Mouse (Mus musculus): ENCODE measurements around the gene Ppp4r4.
"Not testable (repeated sequence)": the region's sequence is repeated elsewhere in the genome, so short reads cannot be mapped to it uniquely, and the experiment has no call there.

Gene Ppp4r4

GRCm38 (mm10) chr12:103540429-103540828, 8.3 kb downstream of the Ppp4r4 start:
- DNase-seq (ENCODE audit: low spot score): no peak

GRCm38 (mm10) chr12:103543351-103543750, 11.3 kb downstream of the Ppp4r4 start:
- no peak for DNase-seq (ENCODE audit: low spot score)

- DNase-seq (ENCODE audit: low spot score): no peak
These were observed 12.1 kb downstream of the Ppp4r4 start for GRCm38 (mm10) chr12:103544213-103544612.

- DNase-seq (ENCODE audit: low spot score): no peak
These were observed 15.4 kb downstream of the Ppp4r4 start for GRCm38 (mm10) chr12:103547438-103547837.

GRCm38 (mm10) chr12:103548526-103548925, 16.4 kb downstream of the Ppp4r4 start:
- no peak for DNase-seq (ENCODE audit: low spot score)

GRCm38 (mm10) chr12:103550047-103550446, 18.0 kb downstream of the Ppp4r4 start:
- no peak for DNase-seq (ENCODE audit: low spot score)

GRCm38 (mm10) chr12:103551422-103551821, 19.3 kb downstream of the Ppp4r4 start:
- no peak for DNase-seq (ENCODE audit: low spot score)

GRCm38 (mm10) chr12:103552506-103552905, 20.4 kb downstream of the Ppp4r4 start:
- no peak for DNase-seq (ENCODE audit: low spot score)

GRCm38 (mm10) chr12:103553497-103553896, 21.4 kb downstream of the Ppp4r4 start:
- DNase-seq (ENCODE audit: low spot score): no peak

GRCm38 (mm10) chr12:103556856-103557255, 24.8 kb downstream of the Ppp4r4 start:
- no peak for DNase-seq (ENCODE audit: low spot score)

GRCm38 (mm10) chr12:103564726-103565125, 32.6 kb downstream of the Ppp4r4 start:
- DNase-seq (ENCODE audit: low spot score): no peak

GRCm38 (mm10) chr12:103565151-103565550, 33.1 kb downstream of the Ppp4r4 start:
- DNase-seq (ENCODE audit: low spot score): no peak

GRCm38 (mm10) chr12:103567129-103567528, 35.0 kb downstream of the Ppp4r4 start:
- DNase-seq (ENCODE audit: low spot score): no peak

- no peak for DNase-seq (ENCODE audit: low spot score)
These were observed 37.6 kb downstream of the Ppp4r4 start for GRCm38 (mm10) chr12:103569690-103570089.

GRCm38 (mm10) chr12:103578148-103578547, 46.1 kb downstream of the Ppp4r4 start:
- DNase-seq (ENCODE audit: low spot score): not testable (repeated sequence)

- DNase-seq (ENCODE audit: low spot score): no peak
These were observed 51.7 kb downstream of the Ppp4r4 start for GRCm38 (mm10) chr12:103583771-103584170.

- no peak for DNase-seq (ENCODE audit: low spot score)
These were observed 66.3 kb downstream of the Ppp4r4 start for GRCm38 (mm10) chr12:103598411-103598810.

GRCm38 (mm10) chr12:103600364-103600763, 68.3 kb downstream of the Ppp4r4 start:
- no peak for DNase-seq (ENCODE audit: low spot score)

- DNase-seq (ENCODE audit: low spot score): no peak
These were observed 69.8 kb downstream of the Ppp4r4 start for GRCm38 (mm10) chr12:103601839-103602238.

GRCm38 (mm10) chr12:103615141-103615540, 83.1 kb downstream of the Ppp4r4 start:
- no peak for DNase-seq (ENCODE audit: low spot score)

GRCm38 (mm10) chr12:103615734-103616133, 83.7 kb downstream of the Ppp4r4 start:
- DNase-seq (ENCODE audit: low spot score): no peak

GRCm38 (mm10) chr12:103616860-103617261, 84.8 kb downstream of the Ppp4r4 start:
- DNase-seq (ENCODE audit: low spot score): no peak

- no peak for DNase-seq (ENCODE audit: low spot score)
These were observed 99.1 kb downstream of the Ppp4r4 start, which contains the start of gene Serpina10 for GRCm38 (mm10) chr12:103631203-103631612. Gene Serpina10 (minus strand): TSS chr12:103631444.

GRCm38 (mm10) chr12:103634430-103634829, 102.3 kb downstream of the Ppp4r4 start:
- DNase-seq (ENCODE audit: low spot score): no peak

GRCm38 (mm10) chr12:103635846-103636245, 103.8 kb downstream of the Ppp4r4 start:
- DNase-seq (ENCODE audit: low spot score): no peak
